Mouse (Mus musculus): ENCODE data around the gene Gm10392. TPM values are rescaled to one million over a fixed set of nuclear protein-coding genes. Genes with fewer than 3 reads are reported as not detected.

Gene Gm10392
- polyA plus RNA-seq, 1 experiment: not detected

GRCm38 (mm10) chr11:77515637-77516552, 3.1 kb downstream of the Gm10392 start, which contains the start of gene Trp53i13:
Gene Trp53i13 (minus strand): TSS chr11:77515980.
- TF ChIP-seq CTCF (IDR thresholded peaks at IDR 0.05; ENCODE audit: control insufficient read depth, insufficient read depth, insufficient read length): no peak
- Histone ChIP-seq H3K4me3 (ENCODE audit: insufficient read depth, poor library complexity, severe bottlenecking) (peak within 1 kb of the TSS; percentile 30), H3K27me3 (ENCODE audit: control insufficient read depth, insufficient read depth, insufficient read length) (no peaks in the 10 kb centered on the region), H3K79me3 (ENCODE audit: low read depth) (no peaks in the 10 kb centered on the region), H3K79me2 (ENCODE audit: control insufficient read depth, insufficient read depth) (no peaks in the 10 kb centered on the region), H3ac (ENCODE audit: control insufficient read depth, insufficient read length, low read depth) (peak within 1 kb of the TSS; percentile 60), H3K36me3 (ENCODE audit: control insufficient read depth, insufficient read depth) (no peaks in the 10 kb centered on the region)

GRCm38 (mm10) chr11:77514832-77515636, 4.0 kb downstream of the Gm10392 start, which contains the start of gene Abhd15:
Gene Abhd15 (plus strand): TSS chr11:77515121.
- Histone ChIP-seq H3ac (ENCODE audit: control insufficient read depth, insufficient read length, low read depth) (peak within 1 kb of the TSS; percentile 60), H3K27me3 (ENCODE audit: control insufficient read depth, insufficient read depth, insufficient read length) (no peaks in the 10 kb centered on the region), H3K79me2 (ENCODE audit: control insufficient read depth, insufficient read depth) (no peaks in the 10 kb centered on the region), H3K36me3 (ENCODE audit: control insufficient read depth, insufficient read depth) (peaks cover 4% of the 10 kb centered on the region), H3K4me3 (ENCODE audit: insufficient read depth, poor library complexity, severe bottlenecking) (peak within 1 kb of the TSS; percentile 30), H3K79me3 (ENCODE audit: low read depth) (no peaks in the 10 kb centered on the region)
- TF ChIP-seq USF1 (IDR thresholded peaks at IDR 0.05; ENCODE audit: low read depth) (no peak), MAX (IDR thresholded peaks at IDR 0.05) (peak; percentile 60), CTCF (IDR thresholded peaks at IDR 0.05; ENCODE audit: control insufficient read depth, insufficient read depth, insufficient read length) (peak; percentile 6), MYOD1 (IDR thresholded peaks at IDR 0.05; ENCODE audit: control insufficient read depth, insufficient read length, low read depth) (no peak)

- Histone ChIP-seq H3K79me2 (ENCODE audit: control insufficient read depth, insufficient read depth) (no peaks in the 10 kb centered on the region), H3K4me3 (ENCODE audit: insufficient read depth, poor library complexity, severe bottlenecking) (no peak overlapping the region), H3ac (ENCODE audit: control insufficient read depth, insufficient read length, low read depth) (peak overlapping the region; percentile 44), H3K79me3 (ENCODE audit: low read depth) (no peaks in the 10 kb centered on the region), H3K27me3 (ENCODE audit: control insufficient read depth, insufficient read depth, insufficient read length) (no peaks in the 10 kb centered on the region), H3K36me3 (ENCODE audit: control insufficient read depth, insufficient read depth) (peaks cover 10% of the 10 kb centered on the region)
- TF ChIP-seq MYOD1 (IDR thresholded peaks at IDR 0.05; ENCODE audit: control insufficient read depth, insufficient read length, low read depth) (no peak), MYOG (IDR thresholded peaks at IDR 0.05; ENCODE audit: control insufficient read depth, extremely low read depth, insufficient read length) (no peak), MAX (IDR thresholded peaks at IDR 0.05) (no peak), FOSL1 (IDR thresholded peaks at IDR 0.05; ENCODE audit: insufficient read depth, low read length, poor library complexity, severe bottlenecking) (no peak), CEBPB (IDR thresholded peaks at IDR 0.05; ENCODE audit: low read depth) (no peak), CTCF (IDR thresholded peaks at IDR 0.05; ENCODE audit: control insufficient read depth, insufficient read depth, insufficient read length) (no peak), USF1 (IDR thresholded peaks at IDR 0.05; ENCODE audit: low read depth) (no peak)
Observed at GRCm38 (mm10) chr11:77514281-77514831, 4.6 kb downstream of the Gm10392 start.

GRCm38 (mm10) chr11:77513811-77514170, 5.2 kb downstream of the Gm10392 start:
- TF ChIP-seq MAX (IDR thresholded peaks at IDR 0.05): no peak
- no peak for TF ChIP-seq CTCF (IDR thresholded peaks at IDR 0.05; ENCODE audit: control insufficient read depth, insufficient read depth, insufficient read length)
- TF ChIP-seq MYOD1 (IDR thresholded peaks at IDR 0.05; ENCODE audit: control insufficient read depth, insufficient read length, low read depth): no peak
- no peak for TF ChIP-seq USF1 (IDR thresholded peaks at IDR 0.05; ENCODE audit: low read depth)
- no peak for TF ChIP-seq FOSL1 (IDR thresholded peaks at IDR 0.05; ENCODE audit: insufficient read depth, low read length, poor library complexity, severe bottlenecking)
- TF ChIP-seq CEBPB (IDR thresholded peaks at IDR 0.05; ENCODE audit: low read depth): no peak
- Histone ChIP-seq H3K36me3 (ENCODE audit: control insufficient read depth, insufficient read depth) (peaks cover 15% of the 10 kb centered on the region), H3K79me3 (ENCODE audit: low read depth) (no peaks in the 10 kb centered on the region), H3K4me3 (ENCODE audit: insufficient read depth, poor library complexity, severe bottlenecking) (peak overlapping the region; percentile 15), H3ac (ENCODE audit: control insufficient read depth, insufficient read length, low read depth) (peak overlapping the region; percentile 33), H3K27me3 (ENCODE audit: control insufficient read depth, insufficient read depth, insufficient read length) (no peaks in the 10 kb centered on the region), H3K79me2 (ENCODE audit: control insufficient read depth, insufficient read depth) (no peaks in the 10 kb centered on the region)

- no peaks in the 10 kb centered on the region for H3K27me3 ChIP-seq (ENCODE audit: control insufficient read depth, insufficient read depth, insufficient read length)
- H3ac ChIP-seq (ENCODE audit: control insufficient read depth, insufficient read length, low read depth): peak overlapping the region; percentile 71
- H3K79me3 ChIP-seq (ENCODE audit: low read depth): no peaks in the 10 kb centered on the region
- H3K36me3 ChIP-seq (ENCODE audit: control insufficient read depth, insufficient read depth): peaks cover 22% of the 10 kb centered on the region
- no peak for TF ChIP-seq CTCF (IDR thresholded peaks at IDR 0.05; ENCODE audit: control insufficient read depth, insufficient read depth, insufficient read length)
- no peak for TF ChIP-seq MYOD1 (IDR thresholded peaks at IDR 0.05; ENCODE audit: control insufficient read depth, insufficient read length, low read depth)
- TF ChIP-seq MAX (IDR thresholded peaks at IDR 0.05): no peak
- no peak for TF ChIP-seq USF1 (IDR thresholded peaks at IDR 0.05; ENCODE audit: low read depth)
- TF ChIP-seq FOSL1 (IDR thresholded peaks at IDR 0.05; ENCODE audit: insufficient read depth, low read length, poor library complexity, severe bottlenecking): no peak
- TF ChIP-seq CEBPB (IDR thresholded peaks at IDR 0.05; ENCODE audit: low read depth): no peak
- no peak for TF ChIP-seq MYOG (IDR thresholded peaks at IDR 0.05; ENCODE audit: control insufficient read depth, extremely low read depth, insufficient read length)
- H3K79me2 ChIP-seq (ENCODE audit: control insufficient read depth, insufficient read depth): no peaks in the 10 kb centered on the region
- H3K4me3 ChIP-seq (ENCODE audit: insufficient read depth, poor library complexity, severe bottlenecking): peak overlapping the region; percentile 56
Observed at GRCm38 (mm10) chr11:77512891-77513810, 5.8 kb downstream of the Gm10392 start.
